Mouse (Mus musculus) heart, adult 18-20 months (tissue): ENCODE results near the gene St5. TPM values are rescaled to one million over a fixed set of nuclear protein-coding genes. Genes with fewer than 3 reads are reported as not detected.

Experiments
- DNase-seq, 2 experiments: peaks; one replicate each; pipeline ENCODE4 v3.0.0; 2021 to 2022; ENCODE audit warnings: mixed read lengths in 1 of 2
- total RNA-seq, 2 experiments: library from RNA; stranded (reverse); gene quantifications; 2 replicates each; pipeline ENCODE4 v1.2.3; 2021

Gene St5
- total RNA-seq, 2 experiments from 2014 or later: 19.3 to 27.9 TPM

DNA sequence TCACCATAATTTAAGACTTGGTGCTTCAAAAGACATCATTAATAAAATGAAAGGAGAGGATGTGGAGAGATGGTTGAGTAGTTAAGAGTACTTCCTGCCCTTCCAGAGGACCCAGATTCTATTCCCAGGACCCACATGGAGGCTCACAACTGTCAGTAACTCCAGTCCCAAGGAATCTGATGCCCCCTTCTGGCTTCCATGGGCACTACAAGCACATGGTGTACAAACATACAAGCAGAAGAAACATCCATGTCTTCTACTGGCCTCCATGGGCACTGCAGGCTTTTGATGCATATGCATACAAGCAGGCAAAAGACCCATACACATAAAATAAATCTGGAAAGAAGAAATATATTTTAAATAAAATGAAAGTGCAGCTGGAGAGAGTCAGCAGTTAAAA lies 3.2 kb downstream of the St5 start:
- DNase-seq: no peak

DNA sequence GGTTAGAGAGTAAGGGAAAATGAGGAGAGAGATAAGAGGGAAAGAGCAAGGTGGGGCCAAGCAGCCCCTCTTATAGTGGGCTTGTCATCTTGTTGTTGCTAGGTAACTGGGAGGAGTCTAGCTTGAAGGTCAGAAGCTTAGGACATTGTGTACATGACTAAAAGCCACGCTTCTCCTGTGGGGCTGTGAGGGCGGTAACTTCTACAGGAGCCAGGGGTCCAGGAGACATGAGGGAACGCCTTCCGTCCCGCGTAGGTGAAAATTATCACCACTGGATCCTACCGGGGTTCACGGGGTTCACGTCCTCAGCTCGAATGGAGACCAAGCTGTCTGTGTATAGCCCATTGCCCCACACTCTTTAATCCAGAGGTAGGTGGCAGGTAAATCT lies 8.1 kb downstream of the St5 start:
- DNase-seq: no peak

DNA sequence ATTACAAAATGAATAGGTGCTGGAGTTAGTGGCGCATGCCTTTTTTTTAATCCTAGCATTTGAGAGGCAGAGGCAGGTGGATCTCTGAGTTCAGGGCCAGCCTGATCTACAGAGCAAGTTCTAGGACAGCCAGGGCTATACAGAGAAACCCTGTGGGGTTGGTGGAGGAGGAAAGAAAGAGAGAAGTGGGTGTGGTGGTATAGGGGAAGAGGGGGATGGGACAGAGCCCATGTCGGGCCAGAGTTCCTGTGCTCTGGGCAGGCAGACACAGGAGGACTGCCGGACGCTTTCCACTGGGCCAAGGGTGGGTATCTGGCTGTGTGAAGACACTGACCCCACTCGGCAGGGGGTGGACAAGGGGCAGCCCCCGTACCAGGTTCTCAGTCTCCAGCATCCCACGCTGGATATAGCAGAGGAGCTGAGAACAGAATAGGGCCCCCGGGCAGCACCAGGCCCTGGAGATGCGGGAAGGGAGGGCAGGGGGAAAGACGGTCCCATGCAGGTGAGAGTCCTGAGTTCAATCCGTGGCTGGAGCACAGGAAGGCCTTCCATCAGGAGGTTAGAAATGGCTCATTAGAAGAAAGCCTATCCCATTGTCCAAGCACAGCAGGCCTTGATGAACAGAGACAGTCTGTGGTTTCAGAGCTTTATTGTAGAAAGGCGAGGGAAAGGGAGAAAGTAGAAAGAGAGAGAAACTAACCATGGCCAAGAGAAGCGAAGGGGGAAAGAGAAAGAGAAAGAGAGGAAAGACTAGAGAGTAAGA lies 8.6 kb downstream of the St5 start:
- DNase-seq: no peak

GRCm38 (mm10) chr7:109690961-109691360 lies 12.4 kb downstream of the St5 start:
- no peak for DNase-seq

GRCm38 (mm10) chr7:109690101-109690500 lies 13.3 kb downstream of the St5 start:
- DNase-seq: no peak

DNA sequence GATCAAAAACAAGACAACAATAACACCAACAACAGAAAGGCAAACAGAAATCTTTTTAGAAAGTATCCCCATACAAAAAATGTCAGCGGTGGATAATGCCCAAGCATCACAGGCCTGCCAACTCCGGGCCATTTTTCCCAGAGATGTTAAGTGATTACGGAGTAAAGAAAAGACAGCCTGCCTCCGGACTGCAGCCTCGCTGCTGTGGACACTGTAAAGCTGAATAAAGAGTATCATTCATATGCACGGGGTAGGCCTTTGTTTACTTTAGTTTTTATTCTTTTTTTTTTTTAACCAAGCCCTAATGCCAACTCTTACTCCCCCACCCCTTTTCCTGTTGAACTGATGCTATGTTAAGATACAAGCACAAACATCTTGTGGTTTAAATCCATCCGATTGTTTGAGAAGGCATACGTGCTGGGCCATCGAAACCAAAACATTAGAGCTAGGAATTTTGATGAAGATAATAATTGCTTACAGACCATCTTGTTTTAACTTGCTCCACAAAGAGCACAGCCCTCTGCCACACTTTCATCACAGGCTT lies 16.7 kb downstream of the St5 start:
- no peak for DNase-seq

GRCm38 (mm10) chr7:109680879-109681278 lies 22.5 kb downstream of the St5 start:
- DNase-seq: no peak

DNA sequence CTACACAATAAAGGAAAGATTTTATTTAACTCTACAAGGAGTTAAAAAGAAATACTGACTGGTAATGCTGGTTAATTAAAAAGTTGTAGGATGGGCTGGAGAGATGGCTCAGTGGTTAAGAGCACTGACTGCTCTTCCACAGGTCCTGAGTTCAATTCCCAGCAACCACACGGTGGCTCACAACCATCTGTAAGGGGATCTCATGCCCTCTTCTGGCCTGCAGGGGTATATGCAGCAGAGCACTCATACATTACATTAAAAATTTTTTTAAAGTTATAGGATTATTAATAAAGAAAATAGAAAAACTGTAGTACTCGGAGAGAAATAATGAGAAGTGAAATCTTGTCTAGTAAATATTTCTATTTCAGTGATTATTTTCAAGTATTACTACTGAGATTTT lies 23.1 kb downstream of the St5 start:
- DNase-seq: no peak

DNA sequence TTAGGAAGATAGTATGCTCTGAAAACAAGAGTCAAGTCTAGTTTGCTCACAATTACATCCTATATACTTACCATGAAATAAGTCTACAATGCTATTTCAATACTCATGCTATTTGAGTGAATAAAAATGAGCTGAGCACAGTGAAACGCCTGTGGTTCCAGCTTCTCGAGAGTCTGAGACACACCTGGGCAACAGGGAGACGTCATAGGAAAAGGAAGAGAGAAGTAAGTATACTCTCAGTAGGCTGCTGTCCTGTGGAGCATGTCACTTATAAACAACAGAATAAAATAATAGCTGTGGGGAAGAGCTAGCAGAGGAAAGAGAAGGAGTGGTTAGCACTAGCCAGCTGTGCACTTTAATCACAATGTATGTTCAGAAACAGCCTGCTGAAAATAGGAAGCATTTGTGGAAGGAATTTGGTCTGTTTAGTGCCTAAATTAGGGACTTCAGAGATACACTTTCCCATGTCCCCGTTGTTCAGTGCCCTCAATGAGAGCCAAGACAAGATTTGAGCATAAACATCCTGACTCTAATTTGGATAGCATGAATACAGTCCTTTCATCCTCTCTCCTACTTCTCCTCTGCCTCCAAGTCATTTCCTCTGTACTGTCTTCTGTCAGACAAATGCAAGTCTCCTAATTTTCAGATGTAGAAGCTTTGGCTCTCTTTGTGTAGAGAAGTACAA lies 28.3 kb downstream of the St5 start:
- no peak for DNase-seq

GRCm38 (mm10) chr7:109671581-109672471 lies 31.6 kb downstream of the St5 start:
- peak; percentile 84 to 89 for DNase-seq

DNA sequence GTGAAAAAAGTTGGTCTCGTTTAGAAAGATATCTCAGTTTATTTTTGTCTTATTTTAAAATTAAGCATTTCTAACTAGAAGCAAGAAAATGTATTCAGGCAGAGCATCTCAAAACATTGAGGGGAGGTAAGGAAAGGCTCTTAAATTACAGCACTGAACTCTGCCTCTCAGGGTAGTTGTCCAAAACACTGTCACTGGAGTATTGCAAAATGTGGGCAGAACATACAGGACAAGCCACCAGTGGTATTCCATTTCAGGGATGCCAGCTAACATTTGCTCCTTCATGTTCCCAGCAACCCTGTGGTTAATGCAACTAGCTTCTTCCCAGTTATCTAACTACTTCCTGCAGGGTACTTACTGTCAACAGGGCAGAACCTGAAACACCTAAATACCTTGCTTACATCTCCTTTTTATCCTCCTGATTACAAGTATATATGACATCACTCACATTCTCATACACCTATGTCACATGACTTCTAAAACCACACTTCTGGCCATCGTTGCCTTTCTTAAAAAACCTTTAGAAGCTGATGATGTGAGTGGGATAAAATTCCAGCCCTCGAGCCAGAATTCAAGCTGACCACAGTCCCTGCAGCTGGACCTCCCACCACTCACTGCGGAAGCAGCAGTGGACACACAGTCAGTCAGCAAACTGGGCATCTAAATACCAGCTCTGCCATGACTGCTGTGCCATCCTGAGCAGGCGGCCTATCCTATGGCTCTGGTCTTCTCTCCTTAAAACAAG lies 33.8 kb downstream of the St5 start:
- DNase-seq: no peak

DNA sequence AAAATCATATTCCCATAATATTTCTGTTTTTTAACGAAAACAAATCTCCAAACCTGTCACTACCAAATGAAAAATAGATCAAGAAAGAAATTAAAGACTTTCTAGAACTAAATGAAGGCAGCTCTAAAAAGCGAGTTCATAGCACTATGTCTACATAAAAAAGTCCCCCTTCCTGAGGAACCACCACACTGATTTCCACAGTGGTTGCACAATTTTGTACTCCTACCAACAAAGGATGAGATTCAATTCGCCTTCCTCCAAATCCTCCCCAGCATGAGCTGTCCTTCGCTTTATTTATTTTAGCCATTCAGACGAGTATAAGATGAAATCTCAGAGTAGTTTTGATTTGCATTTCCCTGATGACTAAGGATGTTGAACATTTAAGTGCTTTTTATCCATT lies 36.7 kb downstream of the St5 start:
- no peak for DNase-seq

GRCm38 (mm10) chr7:109662626-109663025 lies 40.8 kb downstream of the St5 start:
- DNase-seq: no peak

DNA sequence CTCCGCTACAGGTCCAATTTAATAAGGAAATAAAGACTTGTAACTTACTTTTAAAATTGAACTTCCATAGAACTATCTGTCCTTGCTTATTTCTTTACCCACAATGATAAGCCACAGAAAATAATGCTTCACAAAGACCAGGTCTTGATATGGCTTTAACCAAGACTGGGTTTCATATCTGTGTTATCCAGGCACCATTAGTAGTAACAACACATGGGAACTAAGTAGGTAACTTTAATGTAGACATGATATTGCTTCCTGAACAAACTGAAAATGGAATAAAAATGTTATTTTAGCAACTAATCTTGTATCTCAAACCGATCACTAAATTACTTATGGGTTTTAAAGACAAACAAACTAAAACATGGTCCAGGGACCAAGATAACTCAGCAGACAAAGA lies 44.1 kb downstream of the St5 start:
- no peak for DNase-seq

- no peak for DNase-seq
These were observed 45.5 kb downstream of the St5 start for GRCm38 (mm10) chr7:109657884-109658283.

GRCm38 (mm10) chr7:109654871-109655270 lies 48.5 kb downstream of the St5 start:
- no peak for DNase-seq

DNA sequence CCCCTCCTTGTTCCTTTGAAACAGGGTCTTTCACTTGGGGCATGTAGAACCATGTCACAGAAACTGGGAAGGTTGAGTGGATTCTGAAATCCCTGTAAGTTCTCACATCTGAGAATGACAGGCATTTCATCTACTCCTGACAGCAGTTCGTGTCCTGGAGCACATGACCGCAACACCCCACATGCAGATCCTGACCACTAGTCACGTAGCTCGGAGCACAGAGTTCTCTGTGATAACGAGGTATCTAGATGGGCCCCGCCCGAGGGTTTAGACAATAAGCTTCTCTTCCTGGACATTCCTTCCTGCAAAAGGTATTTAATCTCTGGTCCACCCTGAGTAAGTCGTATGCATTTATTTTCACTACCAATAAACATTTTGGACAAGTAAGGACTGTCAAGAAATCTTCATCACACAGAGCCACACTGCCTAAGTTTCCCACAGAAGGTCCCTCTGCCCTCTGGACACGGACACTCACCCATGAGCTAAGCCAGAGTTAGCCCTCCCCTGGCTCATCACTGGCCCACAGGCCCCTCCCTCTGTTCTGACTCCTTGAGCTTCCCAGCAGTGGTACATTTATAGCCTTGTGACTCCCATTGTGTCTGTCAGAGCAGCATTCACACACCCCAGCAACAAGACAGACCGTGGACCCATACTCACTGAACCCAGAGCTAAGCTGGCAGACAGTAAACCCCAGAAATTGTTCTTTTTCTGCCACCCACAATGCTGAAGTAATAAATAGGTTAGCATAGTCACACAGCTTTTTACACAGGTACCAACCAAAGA lies 54.4 kb downstream of the St5 start:
- DNase-seq: peak in 1 of 2 experiments; percentile 25

DNA sequence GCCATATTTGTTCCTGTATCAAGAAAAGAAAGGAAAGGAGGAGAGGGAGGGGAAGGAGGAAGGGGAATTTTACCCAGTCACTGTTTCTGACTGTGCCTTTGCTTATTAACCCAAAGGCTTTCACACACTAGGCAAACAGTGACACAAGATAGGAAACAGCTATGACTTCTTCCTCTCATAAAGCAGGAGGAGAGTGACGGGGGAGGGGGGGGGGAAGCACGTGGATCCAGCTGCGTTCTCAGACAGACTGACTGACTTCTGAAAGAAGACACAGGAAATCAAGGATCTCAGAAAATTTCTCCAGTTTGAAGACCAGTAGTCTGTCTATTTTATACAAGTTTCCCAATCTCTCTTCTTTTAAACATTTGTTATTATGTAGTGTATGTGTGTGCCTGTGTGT lies 56.8 kb downstream of the St5 start:
- DNase-seq: no peak

DNA sequence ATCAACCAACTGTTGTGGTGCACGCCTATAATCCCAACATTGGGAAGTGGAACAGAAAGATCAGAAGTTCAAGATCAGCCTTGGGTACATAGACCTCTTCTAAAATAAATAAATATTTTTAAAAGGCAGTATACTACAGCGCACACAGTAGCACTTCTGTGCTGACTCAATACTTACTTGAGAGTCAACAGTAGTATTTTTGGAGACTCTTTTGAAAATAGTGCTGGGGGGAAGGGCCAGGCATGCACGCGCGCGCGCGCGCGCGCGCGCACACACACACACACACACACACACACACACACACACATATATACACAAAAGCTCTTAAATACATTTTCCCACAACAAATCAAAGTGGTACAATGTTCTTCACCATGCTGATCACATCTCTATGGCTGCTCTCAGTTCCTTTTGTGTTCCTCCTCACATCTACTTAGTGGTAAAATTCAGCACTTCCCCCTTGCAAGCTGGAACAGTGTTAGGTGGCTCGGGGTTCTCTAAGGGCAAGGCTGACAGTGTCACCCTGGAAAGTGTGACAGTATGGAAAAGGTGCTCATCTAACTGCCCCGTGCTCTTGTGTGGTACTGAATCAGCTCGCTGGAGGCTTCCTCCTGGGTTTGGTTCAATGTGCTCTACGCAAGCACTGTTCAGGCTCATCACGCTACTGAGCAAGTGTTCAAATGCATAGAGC lies 60.0 kb downstream of the St5 start:
- no peak for DNase-seq

- DNase-seq: no peak
These were observed 61.4 kb downstream of the St5 start for GRCm38 (mm10) chr7:109641963-109642362.
